Mouse (Mus musculus) activated CD4-positive, CD25-positive, alpha-beta regulatory T cell, adult 4 months (primary cell): ENCODE measurements at regions not wholly inside any gene's neighbourhood (a gene's known extent, or its start where the extent isn't known, plus 50 kb on each side); places are given as distances from the start of the nearest gene placed in this dataset.
A peak's percentile ranks its signal among the peaks of the same experiment; 100 is the strongest.

ENCODE experiments used
- ATAC-seq: one replicate; pipeline ENCODE4 v1.8.0; 2017

DNA sequence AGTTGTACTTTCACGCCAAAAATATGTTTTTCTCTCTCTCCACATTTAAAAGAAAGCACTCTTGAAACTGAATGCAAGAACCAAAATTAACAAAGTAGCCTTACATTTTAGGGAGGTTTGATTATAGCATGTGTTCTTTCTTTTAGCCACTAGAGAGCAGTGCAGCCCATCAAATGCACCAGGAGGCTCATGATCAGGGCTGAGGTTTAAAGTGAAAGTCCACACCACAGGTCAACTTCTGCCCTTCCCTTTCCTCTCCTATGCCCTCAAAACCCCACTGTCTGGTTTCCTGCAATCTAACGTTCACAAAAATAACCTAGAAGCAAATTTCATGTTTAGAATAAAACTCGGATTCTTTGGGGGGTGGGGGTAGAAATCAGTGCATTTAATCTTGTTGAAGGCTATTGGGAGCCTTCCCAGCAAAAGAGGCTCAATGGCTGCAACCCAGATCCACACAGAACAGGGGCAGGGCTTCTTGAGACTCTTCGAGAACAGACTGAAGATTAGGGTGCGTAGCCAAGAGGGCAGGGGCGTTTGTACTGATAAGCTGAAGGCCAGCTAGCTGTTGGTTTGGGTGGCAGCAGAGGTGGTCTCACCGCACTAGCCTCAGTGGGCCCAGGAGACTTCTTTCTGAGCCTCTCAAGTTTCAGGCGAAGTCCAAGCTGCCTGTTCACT is 59.3 kb upstream of the Zfp770 start:
- ATAC-seq: peak; percentile 66

DNA sequence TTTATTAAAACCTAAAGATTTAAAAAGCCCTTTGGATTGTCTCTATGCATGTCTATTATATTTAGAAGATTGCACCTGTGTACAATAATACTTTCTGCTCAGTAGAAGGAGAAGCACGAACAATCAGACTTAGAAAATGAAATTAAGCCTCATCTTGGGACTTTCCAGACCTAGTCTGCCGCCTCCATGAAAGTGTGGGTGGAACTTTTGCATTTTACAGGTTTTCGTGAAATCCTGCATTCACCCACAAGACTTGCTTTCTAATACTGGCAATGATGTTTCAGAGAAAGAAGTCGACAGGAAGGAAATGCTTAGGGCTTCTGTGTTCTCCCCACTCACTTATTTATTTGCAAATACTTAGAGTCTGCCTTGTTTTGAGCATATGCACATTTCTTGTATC is 58.3 kb upstream of the Zfp770 start:
- ATAC-seq: no peak
